Mouse (Mus musculus): ENCODE measurements around the gene Metrnl. TPM values are rescaled to one million over a fixed set of nuclear protein-coding genes. Genes with fewer than 3 reads are reported as not detected.

Gene Metrnl
- polyA plus RNA-seq, 1 experiment from 2014 or later: 4.8 TPM

DNA sequence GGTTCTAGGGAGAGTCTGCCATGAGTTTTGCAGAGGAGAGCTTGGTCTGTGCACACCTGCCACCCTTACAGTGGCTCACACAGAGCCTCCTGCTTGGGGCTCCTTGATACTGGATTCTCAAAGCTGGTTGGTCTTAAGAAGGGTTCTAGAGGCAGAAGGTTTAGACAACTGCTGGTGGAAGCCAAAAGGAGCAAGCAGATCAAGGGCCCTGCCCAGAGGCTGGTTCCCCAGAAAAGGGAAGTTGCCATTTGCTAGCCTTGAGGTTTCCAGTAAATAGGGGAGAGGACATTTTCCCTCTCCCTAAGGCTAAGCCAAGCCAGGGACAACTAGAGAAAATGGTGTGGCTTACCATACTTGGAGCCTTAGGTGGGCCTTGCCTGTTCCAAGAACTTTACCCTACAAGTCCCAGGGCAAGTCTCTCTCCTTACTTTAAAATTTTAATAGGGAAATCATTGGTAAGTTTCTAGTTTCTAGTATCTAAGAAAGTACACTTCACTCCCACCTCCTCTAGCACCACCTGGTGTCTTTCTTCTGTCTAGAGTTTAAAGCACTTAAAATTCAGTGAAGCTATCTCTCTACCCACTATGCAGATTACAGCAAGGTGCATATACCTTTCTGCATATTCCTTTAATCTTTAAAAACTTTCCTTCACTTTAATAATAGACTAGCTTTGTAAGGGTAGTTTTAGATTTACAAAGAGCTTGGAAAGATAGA is 42.7 kb downstream of the Metrnl start:
- no peaks in the 10 kb centered on the region for H3K4me1 ChIP-seq
- ATAC-seq: no peak
- no peaks in the 10 kb centered on the region for H3K9me3 ChIP-seq (replicated peaks)

DNA sequence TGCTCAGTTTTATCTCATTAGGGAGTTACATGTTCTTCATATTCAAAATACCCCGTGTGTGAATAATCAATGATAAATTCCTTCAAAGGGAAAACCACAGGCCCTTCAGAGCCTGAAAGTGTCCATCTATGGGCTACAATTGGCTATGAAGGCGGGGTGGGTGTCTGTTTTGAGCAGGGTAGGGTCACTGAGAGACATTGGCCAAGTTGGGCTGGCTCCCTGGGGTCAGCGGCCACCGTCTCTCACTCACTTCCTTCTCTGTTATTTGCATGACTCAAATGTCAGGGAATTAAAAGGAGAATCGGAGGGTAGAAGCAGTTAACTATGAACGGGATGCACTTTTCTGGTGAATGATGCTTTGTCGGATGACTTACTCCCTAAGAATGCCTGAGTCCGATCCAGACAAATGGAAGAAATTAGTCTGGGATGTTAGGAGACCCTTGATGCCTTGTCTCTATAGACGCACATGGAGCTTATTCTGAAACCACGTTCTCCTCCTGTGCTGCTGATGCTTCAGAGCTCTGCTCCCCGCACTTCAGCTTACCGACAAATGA is 45.7 kb downstream of the Metrnl start:
- H3K27ac ChIP-seq: no peak overlapping the region
- no peaks in the 10 kb centered on the region for H3K4me1 ChIP-seq
- no peak overlapping the region for H3K4me3 ChIP-seq
- no peaks in the 10 kb centered on the region for H3K36me3 ChIP-seq
- H3K27me3 ChIP-seq (replicated peaks): no peaks in the 10 kb centered on the region
- no peak overlapping the region for H3K4me2 ChIP-seq
- no peak for ATAC-seq
- no peak overlapping the region for H3K9ac ChIP-seq
- no peaks in the 10 kb centered on the region for H3K9me3 ChIP-seq (replicated peaks)
- WGBS (ENCODE audit: insufficient replicate concordance): 62% methylated on average over 12 of the region's 12 CpGs

More for the DNA sequence above, 42.7 kb downstream of the Metrnl start:
- Histone ChIP-seq H3K27ac (no peak overlapping the region), H3K9ac (no peak overlapping the region), H3K4me2 (no peak overlapping the region), H3K4me3 (no peak overlapping the region), H3K27me3 (replicated peaks) (no peaks in the 10 kb centered on the region), H3K36me3 (no peaks in the 10 kb centered on the region)

DNA sequence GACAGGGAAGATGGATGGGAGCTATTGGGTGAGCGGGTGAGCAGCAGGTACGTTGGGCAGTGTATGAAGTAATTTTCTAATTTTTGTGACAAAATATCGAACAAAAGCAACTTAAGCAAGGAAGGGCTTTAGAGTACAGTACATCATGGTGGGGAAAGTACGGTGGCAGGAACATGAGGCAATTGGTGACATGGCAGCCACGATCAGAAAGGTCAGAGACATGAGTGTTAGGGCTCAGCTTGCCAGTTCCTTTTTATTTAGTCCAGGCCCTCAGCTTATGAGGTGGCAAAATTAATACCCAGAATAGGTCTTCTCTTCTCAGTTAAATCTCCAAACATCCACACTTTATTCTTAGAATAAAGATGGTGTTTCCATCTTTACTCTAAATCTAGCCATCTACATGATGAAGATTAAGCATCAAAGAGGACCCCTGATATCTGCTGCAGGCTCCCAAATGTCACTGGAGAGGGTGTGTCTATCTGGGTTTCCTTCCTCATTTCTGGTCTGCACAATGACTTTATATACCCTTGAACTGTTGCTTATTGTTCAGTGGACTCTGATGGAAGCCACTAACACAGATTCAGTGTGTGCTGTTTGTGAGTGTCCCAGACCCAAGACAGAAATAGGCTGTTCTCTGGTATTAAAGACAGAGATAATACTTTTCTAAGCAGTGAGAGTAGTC is 46.8 kb downstream of the Metrnl start:
- no peak overlapping the region for H3K27ac ChIP-seq
- no peak for ATAC-seq

More for the DNA sequence above, 46.8 kb downstream of the Metrnl start:
- H3K9ac ChIP-seq: no peak overlapping the region
- WGBS (ENCODE audit: insufficient replicate concordance): 60% methylated on average over 5 of the region's 5 CpGs
- H3K36me3 ChIP-seq: no peaks in the 10 kb centered on the region
- no peaks in the 10 kb centered on the region for H3K9me3 ChIP-seq (replicated peaks)
- H3K4me3 ChIP-seq: no peak overlapping the region
- no peaks in the 10 kb centered on the region for H3K27me3 ChIP-seq (replicated peaks)
- no peaks in the 10 kb centered on the region for H3K4me1 ChIP-seq
- no peak overlapping the region for H3K4me2 ChIP-seq

Other genes with a start within 250 kb of the Metrnl start
- 30.1 and 30.2 TPM in 2 replicates for gene Tbcd, start 249.6 kb upstream of the Metrnl start, polyA plus RNA-seq (2016; fragmentation: Nextera tagmentation; extraction: Ambion mirVana)
- gene Zfp750, start 182.2 kb upstream of the Metrnl start, polyA plus RNA-seq (2016; fragmentation: Nextera tagmentation; extraction: Ambion mirVana): 0.24 and 0.35 TPM in 2 replicates
- gene B3gntl1, start 28.4 kb upstream of the Metrnl start, polyA plus RNA-seq (2016; fragmentation: Nextera tagmentation; extraction: Ambion mirVana): 2.5 and 2.9 TPM in 2 replicates
- not detected in 2 replicates for gene Ptchd3, start 128.7 kb downstream of the Metrnl start, polyA plus RNA-seq (2016; fragmentation: Nextera tagmentation; extraction: Ambion mirVana)

All from liver, embryonic 12.5 days (tissue).